In genomic region chr8:57630148-57630547, GRCm38 (mm10) we compare ENCODE assay signal across 23 mouse cellular contexts. TPM values are rescaled to one million over a fixed set of nuclear protein-coding genes. Genes with fewer than 3 reads are reported as not detected.
DNase-seq lines count a peak whose midpoint lies in the region; ATAC-seq lines count a peak whose summit lies in the region.
"Had no signal": no experiment of that assay in that cellular context is flagged by ENCODE, and none has a peak within 500 bp of the region (broad histone marks: within the 10 kb centered on the region; RNA-seq: fewer than 3 reads in every experiment).

No protein-coding gene starts in this region.

- DNase-seq in embryonic facial prominence, embryonic 10.5 days (ENCODE audit: low spot score): no peak
- no peak for DNase-seq in liver, embryonic 11.5 days (ENCODE audit: low spot score)
- DNase-seq: adrenal gland, postnatal 10 days; adrenal gland, postnatal 36 days; cerebellum, adult 18-20 months; cerebellum, adult 9-10 months; cerebellum, postnatal 14 days; gastrocnemius, postnatal 25 days; heart, adult 2 months; heart, postnatal 14 days had no signal

- H3K4me1 ChIP-seq in embryonic facial prominence, embryonic 12.5 days: peaks cover 18% of the 10 kb centered on the region; the same call in 1 of the 2 replicates
- peaks cover 8% of the 10 kb centered on the region; the same call in 1 of the 2 replicates for H3K4me1 ChIP-seq in embryonic facial prominence, embryonic 10.5 days
- peaks cover 21% of the 10 kb centered on the region for H3K4me1 ChIP-seq in liver, embryonic 11.5 days (replicated peaks; ENCODE audit: control insufficient read depth, insufficient read depth, low read length)
- H3K4me1 ChIP-seq in liver, embryonic 12.5 days: peaks cover 48% of the 10 kb centered on the region
- peaks cover 89% of the 10 kb centered on the region for H3K4me1 ChIP-seq in megakaryocyte, embryonic 14.5 days
- H3K4me1 ChIP-seq: forebrain, embryonic 12.5 days; forebrain, embryonic 15.5 days; heart, embryonic 10.5 days had no signal

- 84% methylated on average over 8 of the region's 8 CpGs for WGBS in embryonic facial prominence, embryonic 12.5 days
- WGBS in embryonic facial prominence, embryonic 10.5 days: 94% methylated on average over 8 of the region's 8 CpGs
- WGBS in liver, embryonic 11.5 days: 85% methylated on average over 8 of the region's 8 CpGs
- 67% methylated on average over 8 of the region's 8 CpGs for WGBS in liver, embryonic 12.5 days (ENCODE audit: insufficient replicate concordance)

- no peak overlapping the region for H3K9ac ChIP-seq in embryonic facial prominence, embryonic 12.5 days
- H3K9ac ChIP-seq in liver, embryonic 11.5 days (ENCODE audit: low read depth, low read length): no peak overlapping the region
- no peak overlapping the region for H3K9ac ChIP-seq in liver, embryonic 12.5 days
- H3K9ac ChIP-seq: embryonic facial prominence, embryonic 13.5 days; forebrain, embryonic 12.5 days; forebrain, embryonic 15.5 days; heart, embryonic 13.5 days; hindbrain, embryonic 12.5 days; hindbrain, embryonic 15.5 days had no signal

- H3K36me3 ChIP-seq in embryonic facial prominence, embryonic 12.5 days: no peaks in the 10 kb centered on the region
- H3K36me3 ChIP-seq in embryonic facial prominence, embryonic 10.5 days (replicated peaks): no peaks in the 10 kb centered on the region
- H3K36me3 ChIP-seq in liver, embryonic 11.5 days (ENCODE audit: control insufficient read depth, insufficient read depth, low read length): no peaks in the 10 kb centered on the region
- H3K36me3 ChIP-seq in liver, embryonic 12.5 days: no peaks in the 10 kb centered on the region
- peaks cover 34% of the 10 kb centered on the region for H3K36me3 ChIP-seq in megakaryocyte, embryonic 14.5 days (replicated peaks; ENCODE audit: low read length)
- H3K36me3 ChIP-seq: embryonic facial prominence, embryonic 13.5 days; forebrain, embryonic 12.5 days; forebrain, embryonic 15.5 days; heart, embryonic 10.5 days; heart, embryonic 13.5 days; hindbrain, embryonic 12.5 days; hindbrain, embryonic 15.5 days had no signal

- no peaks in the 10 kb centered on the region for H3K9me3 ChIP-seq in embryonic facial prominence, embryonic 12.5 days
- no peaks in the 10 kb centered on the region for H3K9me3 ChIP-seq in embryonic facial prominence, embryonic 10.5 days
- no peaks in the 10 kb centered on the region for H3K9me3 ChIP-seq in liver, embryonic 11.5 days (ENCODE audit: control insufficient read depth, low read length)
- H3K9me3 ChIP-seq in liver, embryonic 12.5 days (replicated peaks): no peaks in the 10 kb centered on the region
- H3K9me3 ChIP-seq in megakaryocyte, embryonic 14.5 days: no peaks in the 10 kb centered on the region
- H3K9me3 ChIP-seq: embryonic facial prominence, embryonic 13.5 days; forebrain, embryonic 12.5 days; forebrain, embryonic 15.5 days; heart, embryonic 10.5 days; heart, embryonic 13.5 days; hindbrain, embryonic 12.5 days; hindbrain, embryonic 15.5 days had no signal

- H3K4me2 ChIP-seq in embryonic facial prominence, embryonic 12.5 days (replicated peaks): no peak overlapping the region
- no peak overlapping the region for H3K4me2 ChIP-seq in liver, embryonic 11.5 days
- no peak overlapping the region for H3K4me2 ChIP-seq in liver, embryonic 12.5 days
- H3K4me2 ChIP-seq: embryonic facial prominence, embryonic 13.5 days; forebrain, embryonic 12.5 days; forebrain, embryonic 15.5 days; heart, embryonic 13.5 days; hindbrain, embryonic 12.5 days; hindbrain, embryonic 15.5 days had no signal

- no peak overlapping the region for H3K27ac ChIP-seq in embryonic facial prominence, embryonic 12.5 days
- H3K27ac ChIP-seq in embryonic facial prominence, embryonic 10.5 days (replicated peaks): no peak overlapping the region
- no peak overlapping the region for H3K27ac ChIP-seq in liver, embryonic 11.5 days (ENCODE audit: low read depth, low read length)
- no peak overlapping the region for H3K27ac ChIP-seq in liver, embryonic 12.5 days
- H3K27ac ChIP-seq: embryonic facial prominence, embryonic 13.5 days; forebrain, embryonic 12.5 days; forebrain, embryonic 15.5 days; heart, adult 2 months; heart, embryonic 10.5 days; heart, embryonic 13.5 days; hindbrain, embryonic 12.5 days; hindbrain, embryonic 15.5 days had no signal

- no peaks in the 10 kb centered on the region for H3K27me3 ChIP-seq in embryonic facial prominence, embryonic 12.5 days
- no peaks in the 10 kb centered on the region for H3K27me3 ChIP-seq in embryonic facial prominence, embryonic 10.5 days (replicated peaks; ENCODE audit: low read depth, poor library complexity, severe bottlenecking)
- H3K27me3 ChIP-seq in liver, embryonic 11.5 days (replicated peaks; ENCODE audit: control insufficient read depth, insufficient read depth, low read length): no peaks in the 10 kb centered on the region
- no peaks in the 10 kb centered on the region for H3K27me3 ChIP-seq in liver, embryonic 12.5 days (replicated peaks)
- H3K27me3 ChIP-seq in megakaryocyte, embryonic 14.5 days (replicated peaks): no peaks in the 10 kb centered on the region
- H3K27me3 ChIP-seq: embryonic facial prominence, embryonic 13.5 days; forebrain, embryonic 12.5 days; forebrain, embryonic 15.5 days; heart, embryonic 13.5 days; hindbrain, embryonic 12.5 days; hindbrain, embryonic 15.5 days had no signal

- no peak overlapping the region for H3K4me3 ChIP-seq in embryonic facial prominence, embryonic 12.5 days
- no peak overlapping the region for H3K4me3 ChIP-seq in embryonic facial prominence, embryonic 10.5 days
- H3K4me3 ChIP-seq in liver, embryonic 11.5 days (ENCODE audit: low read depth, low read length): no peak overlapping the region
- H3K4me3 ChIP-seq in liver, embryonic 12.5 days: no peak overlapping the region
- peak overlapping the region; percentile 3 for H3K4me3 ChIP-seq in megakaryocyte, embryonic 14.5 days (replicated peaks)
- H3K4me3 ChIP-seq: embryonic facial prominence, embryonic 13.5 days; erythroblast, embryonic 14.5 days; forebrain, embryonic 12.5 days; forebrain, embryonic 15.5 days; heart, adult 2 months; heart, embryonic 10.5 days; heart, embryonic 13.5 days; hindbrain, embryonic 12.5 days; hindbrain, embryonic 15.5 days had no signal

- ATAC-seq in embryonic facial prominence, embryonic 12.5 days (ENCODE audit: insufficient number of reproducible peaks, insufficient read depth, low FRiP score, low TSS enrichment): peak; percentile 22; the same call in 1 of the 2 replicates
- ATAC-seq in liver, embryonic 11.5 days (replicated peaks; ENCODE audit: low FRiP score): 0 out of 2 replicates have a peak, but pooled peaks have one; percentile 27
- ATAC-seq in liver, embryonic 12.5 days: no peak
- ATAC-seq in megakaryocyte, adult 5-6 weeks (ENCODE audit: poor library complexity, severe bottlenecking): no peak
- ATAC-seq: activated CD4-positive, CD25-positive, alpha-beta regulatory T cell, adult 4 months; forebrain, embryonic 15.5 days had no signal

RNA-seq across cellular contexts. Expression of gene Galnt7, which starts 22.7 kb away (rescaled TPM):
- polyA plus RNA-seq in embryonic facial prominence, embryonic 12.5 days (2016; fragmentation: Nextera tagmentation; extraction: Ambion mirVana): 13.8 and 17.8 TPM in 2 replicates
- polyA plus RNA-seq in embryonic facial prominence, embryonic 10.5 days (2016; fragmentation: Nextera tagmentation; extraction: Ambion mirVana): 23.2 and 24.1 TPM in 2 replicates
- 17.4 and 22.6 TPM in 2 replicates for polyA plus RNA-seq in liver, embryonic 11.5 days (2014; fragmentation: Nextera tagmentation; extraction: Ambion mirVana)
- polyA plus RNA-seq in liver, embryonic 12.5 days (2016; fragmentation: Nextera tagmentation; extraction: Ambion mirVana): 10.0 and 10.3 TPM in 2 replicates
- 0.96 and 2.2 TPM in 2 replicates for polyA plus RNA-seq in megakaryocyte, embryonic 14.5 days (2012; ENCODE audit: insufficient read depth, low replicate concordance)
- 12.3 and 16.4 TPM in 2 replicates for total RNA-seq in megakaryocyte, adult 5-6 weeks (2015)
- 13.0 and 18.1 TPM in 2 replicates for total RNA-seq in megakaryocyte, adult 5-6 weeks (2017)
- polyA plus RNA-seq: erythroblast, embryonic 14.5 days had no signal

Comparison
In these comparisons a context has a peak if more than half of its experiments do, and no peak if none do; other contexts are left out.
1. ATAC-seq: peak in embryonic facial prominence, embryonic 12.5 days (single experiment) and liver, embryonic 11.5 days (single experiment); none in liver, embryonic 12.5 days (single experiment) and megakaryocyte, adult 5-6 weeks (single experiment).